Mouse (Mus musculus) neutrophil, adult 5-6 weeks (primary cell): ENCODE results near the gene Pogk. TPM values are rescaled to one million over a fixed set of nuclear protein-coding genes. Genes with fewer than 3 reads are reported as not detected.
A peak's percentile ranks its signal among the peaks of the same experiment; 100 is the strongest.

Experiments used
- ATAC-seq: fragments of 151-379, 151-347 bp; 2 replicates; pipeline ENCODE4 v1.8.0; 2017; ENCODE audit warnings: mild to moderate bottlenecking, moderate TSS enrichment; ENCODE audit not compliant: insufficient number of reproducible peaks, poor library complexity, low FRiP score, severe bottlenecking; ENCODE audit errors: extremely low read depth
- total RNA-seq: library from RNA; stranded (forward); fragments of 200-1000 nt; gene quantifications from 2 replicates; pipeline ENCODE4 v1.2.3, GENCODE M21; 2017

Gene Pogk
- total RNA-seq, 1 experiment from 2014 or later: 2.0 TPM

- ATAC-seq: no peak
These were observed 27.8 kb downstream of the Pogk start for GRCm38 (mm10) chr1:166381821-166382220.

GRCm38 (mm10) chr1:166381336-166381735 is 28.3 kb downstream of the Pogk start:
- ATAC-seq: no peak

- ATAC-seq: peak; percentile 46; the same call in 1 of the 2 replicates
These were observed 29.9 kb downstream of the Pogk start for GRCm38 (mm10) chr1:166379630-166380231.

DNA sequence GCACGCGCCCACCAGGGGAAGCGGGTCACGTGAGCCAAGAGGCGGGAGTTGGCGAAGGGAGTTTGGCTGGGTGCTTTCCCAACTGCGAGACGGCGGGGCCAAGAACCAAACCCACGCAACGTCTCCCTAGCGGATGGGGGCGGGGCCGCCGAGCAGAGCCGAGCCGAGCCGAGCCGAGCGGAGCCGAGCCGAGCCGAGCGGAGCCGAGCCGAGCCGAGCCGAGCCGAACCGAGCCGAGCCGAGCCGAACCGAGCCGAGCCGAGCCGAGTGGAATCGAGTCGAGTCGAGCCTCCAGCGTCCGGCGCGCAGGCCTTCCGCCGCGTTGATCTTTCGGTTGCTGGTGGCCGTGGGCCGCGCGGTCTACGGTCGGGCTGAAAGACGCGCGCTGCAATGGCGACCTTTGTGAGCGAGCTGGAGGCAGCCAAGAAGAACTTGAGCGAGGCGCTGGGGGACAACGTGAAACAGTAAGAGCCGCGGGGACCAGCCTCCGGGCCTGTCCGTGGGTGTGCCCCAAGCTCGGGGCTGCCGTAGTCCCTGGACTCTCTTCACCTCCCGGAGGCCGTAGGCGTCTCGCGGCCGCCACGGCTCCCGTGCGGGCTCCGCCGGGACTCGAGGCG is 30.5 kb downstream of the Pogk start, which contains the start of gene Tada1:
TSS of gene Tada1 (plus strand) at position 85 of the 617 bp plus-strand sequence.
- ATAC-seq: peak; percentile 88

- ATAC-seq: no peak
These were observed 31.1 kb downstream of the Pogk start for GRCm38 (mm10) chr1:166378431-166379012.

DNA sequence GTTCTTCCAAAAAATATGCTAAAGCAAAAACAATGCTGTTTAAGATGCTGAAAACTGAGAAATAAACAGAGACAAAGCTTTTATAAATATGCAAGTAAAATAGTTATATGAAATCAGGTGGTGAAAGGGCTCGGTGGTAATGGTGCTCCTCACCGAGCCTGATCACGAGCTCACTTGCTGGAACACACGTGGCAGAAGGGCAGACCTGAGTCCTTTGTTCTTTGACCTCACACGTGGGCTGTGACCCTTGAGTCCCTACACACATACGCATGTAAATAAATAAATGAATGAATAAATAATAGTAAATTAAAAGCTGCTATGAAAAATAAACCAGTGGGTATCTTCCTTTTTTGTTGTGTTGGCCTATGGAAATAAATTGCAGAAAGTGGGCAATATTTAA is 32.5 kb downstream of the Pogk start:
- no peak for ATAC-seq

DNA sequence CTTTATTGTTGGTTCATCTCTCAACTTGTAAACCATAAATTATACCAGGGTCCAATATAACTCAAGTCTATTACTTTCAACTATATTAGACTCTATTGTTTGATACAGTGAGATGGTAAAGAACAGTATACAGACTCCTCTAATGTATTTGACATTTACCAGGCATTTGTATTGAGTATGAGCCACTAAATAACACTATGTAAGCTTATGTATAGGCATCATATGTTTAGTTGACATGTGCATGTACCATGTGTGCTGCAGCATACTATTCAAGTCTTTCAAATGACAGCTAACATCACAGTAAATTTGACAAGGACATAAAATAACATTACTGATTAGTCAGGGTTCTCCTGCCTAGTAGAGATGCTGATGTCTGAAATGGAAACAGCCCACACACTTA is 46.5 kb downstream of the Pogk start:
- no peak for ATAC-seq

DNA sequence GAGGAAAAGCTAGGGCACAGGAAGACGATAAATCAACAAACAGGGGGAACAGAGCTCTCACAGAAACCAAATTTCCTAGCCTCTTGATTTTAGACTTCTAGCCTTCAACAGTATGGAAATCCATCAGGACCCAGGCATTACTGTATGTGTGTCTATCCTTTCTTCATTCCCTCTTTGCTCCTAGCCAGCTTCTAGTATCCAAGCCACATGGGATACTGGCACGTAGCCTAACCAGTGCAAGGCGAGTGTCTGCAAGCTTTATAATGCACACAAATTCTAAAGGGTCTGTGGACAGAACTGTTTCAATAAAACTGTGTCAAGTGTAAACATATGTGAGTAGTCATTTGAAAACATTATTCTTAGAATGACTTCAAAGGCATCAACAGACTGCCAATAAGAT is 47.0 kb downstream of the Pogk start:
- no peak for ATAC-seq

DNA sequence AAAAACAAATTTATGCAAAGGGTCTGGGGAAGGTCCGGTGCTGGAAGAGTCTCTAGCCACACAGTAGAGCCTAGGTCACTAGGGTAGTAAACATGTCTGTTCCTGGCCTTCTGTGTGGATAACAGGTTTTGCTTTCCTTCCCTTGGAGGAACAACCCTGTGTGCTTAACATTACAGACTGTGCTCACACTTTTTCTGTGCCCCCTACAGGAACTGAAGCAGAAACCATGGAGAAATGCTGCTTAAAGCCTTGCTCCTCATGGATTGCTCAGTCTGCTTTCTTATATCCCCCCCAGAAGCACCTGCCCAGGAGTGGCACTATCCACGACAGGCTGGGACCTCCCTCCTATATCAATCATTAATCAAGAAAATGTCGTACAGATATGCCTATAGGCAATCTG is 47.8 kb downstream of the Pogk start:
- ATAC-seq: no peak

DNA sequence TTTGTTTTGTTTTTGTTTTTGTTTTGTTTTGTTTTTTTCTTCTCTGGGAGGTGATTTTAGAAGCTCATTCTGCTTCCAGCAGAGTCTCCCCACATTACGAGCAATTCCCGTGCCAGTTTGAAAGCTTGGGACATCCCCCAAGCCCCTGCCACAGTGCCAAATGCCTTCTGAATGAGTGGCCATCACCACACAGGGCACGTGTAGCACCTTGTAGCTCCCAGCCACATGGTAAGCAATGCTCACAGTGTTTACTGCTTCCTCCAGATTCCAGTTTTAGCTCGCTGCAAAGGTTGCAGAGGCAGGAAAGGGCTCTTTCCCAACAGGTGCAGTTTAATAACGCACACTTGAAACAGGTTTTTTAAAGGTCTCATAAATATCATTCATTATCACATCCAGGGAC is 48.8 kb downstream of the Pogk start:
- ATAC-seq: no peak

GRCm38 (mm10) chr1:166360157-166360855 is 49.4 kb downstream of the Pogk start:
- peak; percentile 99 for ATAC-seq

GRCm38 (mm10) chr1:166349751-166350150 is 59.9 kb downstream of the Pogk start:
- ATAC-seq: no peak

- ATAC-seq: no peak
These were observed 60.3 kb downstream of the Pogk start for GRCm38 (mm10) chr1:166349341-166349740.

GRCm38 (mm10) chr1:166346906-166347305 is 62.8 kb downstream of the Pogk start:
- ATAC-seq: no peak

DNA sequence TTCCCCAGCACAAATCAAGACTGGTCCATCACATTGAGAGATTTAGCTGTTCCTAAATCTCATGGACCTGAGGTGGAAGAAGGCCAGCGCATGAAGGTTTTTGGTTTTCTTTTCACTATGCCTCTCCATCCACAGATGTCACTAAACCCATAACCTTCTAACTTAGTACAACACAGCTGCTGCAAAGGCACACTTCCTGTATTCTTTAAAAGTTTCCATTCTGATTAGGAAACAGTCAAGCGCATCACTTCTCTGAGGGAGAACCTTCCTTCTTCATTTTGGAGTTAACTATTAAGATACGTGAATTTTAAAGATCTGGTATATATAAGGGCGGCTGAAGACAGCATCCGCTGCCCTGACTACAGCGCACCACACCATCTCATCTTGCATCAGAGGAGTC is 64.1 kb downstream of the Pogk start:
- ATAC-seq: peak; percentile 67

DNA sequence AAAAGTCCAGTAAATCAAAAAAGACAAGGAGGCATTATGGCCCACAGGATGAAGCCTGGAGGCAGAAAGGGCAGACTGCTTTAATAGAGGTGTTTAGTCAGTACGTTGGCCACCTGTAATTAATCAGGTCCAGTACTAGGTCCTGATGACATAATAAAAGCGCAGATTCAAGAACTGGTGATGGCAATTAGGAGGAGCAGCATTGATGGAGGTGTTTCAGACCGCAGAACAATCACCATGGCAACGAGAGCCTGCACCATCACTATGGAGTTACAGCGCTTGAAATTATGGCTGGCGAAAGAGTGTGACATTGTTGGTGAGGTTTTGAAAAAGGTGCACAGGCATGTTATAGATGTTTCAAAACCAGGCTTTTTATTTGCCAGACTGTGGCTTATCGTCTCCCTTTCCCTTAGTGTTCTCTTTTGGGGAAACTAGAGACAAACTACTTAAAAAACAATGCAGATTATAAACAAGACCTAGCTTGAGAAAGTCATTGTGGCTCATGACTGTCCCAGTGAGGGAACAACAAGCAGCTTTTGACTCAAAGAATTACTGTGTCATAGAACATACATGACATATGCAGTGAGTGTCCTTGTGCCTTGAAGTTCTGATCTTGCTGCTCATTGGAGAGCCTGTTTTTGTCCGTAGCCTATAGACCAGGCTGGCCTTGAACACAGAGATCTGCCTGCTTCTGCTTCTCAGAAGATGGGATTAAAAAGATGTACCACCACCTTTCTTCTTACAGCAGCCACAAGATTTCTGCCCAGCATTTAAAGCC is 65.2 kb downstream of the Pogk start:
- ATAC-seq: no peak

- no peak for ATAC-seq
These were observed 66.1 kb downstream of the Pogk start for GRCm38 (mm10) chr1:166343586-166343985.

- ATAC-seq: peak; percentile 59
These were observed 67.1 kb downstream of the Pogk start for GRCm38 (mm10) chr1:166342539-166342938.

DNA sequence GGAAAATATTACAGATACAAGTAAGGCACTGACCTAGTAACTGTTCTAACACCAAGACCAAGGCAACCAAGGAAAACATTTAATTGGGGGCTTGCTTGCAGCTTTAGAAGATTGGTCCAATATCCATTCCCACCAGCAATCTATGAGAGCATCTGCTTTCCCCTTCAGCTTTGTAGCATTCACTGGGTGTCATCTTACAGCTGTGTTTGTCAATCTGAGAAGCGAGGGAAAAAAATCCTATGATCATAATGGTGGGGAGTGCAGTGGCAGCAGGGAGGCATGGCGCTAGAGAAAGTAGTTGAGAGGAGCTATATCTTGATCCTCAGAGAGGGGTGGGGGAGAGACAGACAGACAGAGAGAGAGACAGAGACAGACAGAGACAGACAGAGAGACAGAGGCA is 67.6 kb downstream of the Pogk start:
- ATAC-seq: no peak
